14 mouse cellular contexts compared by ENCODE assay signal in the genomic region with DNA sequence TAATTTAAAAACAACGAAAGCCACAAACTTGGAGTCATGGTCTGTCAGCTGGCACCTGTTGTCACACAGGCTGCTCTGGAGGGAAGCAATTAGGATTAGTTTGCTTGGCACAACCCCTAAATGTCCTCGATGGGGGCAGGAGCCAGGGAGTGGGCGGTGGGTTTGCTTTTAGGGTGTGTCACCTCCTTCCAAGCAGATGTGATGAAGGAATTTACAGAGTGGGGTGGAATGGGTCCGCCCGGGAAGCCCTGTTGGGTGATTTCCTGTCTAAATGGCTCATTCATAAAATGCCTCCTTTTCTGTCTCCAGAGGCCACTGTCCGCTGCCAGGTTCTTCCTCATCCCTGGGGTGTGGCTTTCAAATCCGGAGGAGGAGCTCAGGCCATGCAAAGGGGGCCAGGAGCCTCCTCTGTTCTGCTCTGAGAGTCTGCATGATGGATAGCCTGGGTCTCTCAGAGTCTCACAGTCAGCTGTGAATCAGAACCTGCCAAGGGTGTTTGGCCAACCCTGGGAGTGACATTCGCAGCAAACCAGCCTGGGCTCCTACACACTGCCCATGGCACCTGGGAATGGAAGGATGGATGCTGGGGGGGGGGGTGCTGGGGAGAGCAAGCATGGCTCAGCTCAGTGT. TPM values are rescaled to one million over a fixed set of nuclear protein-coding genes. Genes with fewer than 3 reads are reported as not detected.
DNase-seq lines count a peak whose midpoint lies in the region; ATAC-seq and TF ChIP-seq lines count a peak whose summit lies in the region.
"Had no signal": no experiment of that assay in that cellular context is flagged by ENCODE, and none has a peak within 500 bp of the region (broad histone marks: within the 10 kb centered on the region; RNA-seq: fewer than 3 reads in every experiment).

No protein-coding gene starts in this region.

- peaks cover 5% of the 10 kb centered on the region; the same call in 1 of the 2 replicates for H3K9me3 ChIP-seq in heart, embryonic 16.5 days (replicated peaks; ENCODE audit: control insufficient read depth, low read length)
- H3K9me3 ChIP-seq in forebrain, embryonic 13.5 days (replicated peaks) = peaks cover 7% of the 10 kb centered on the region; the same call in 1 of the 2 replicates
- H3K9me3 ChIP-seq: intestine, embryonic 15.5 days; lung, embryonic 15.5 days had no signal

- peak overlapping the region; percentile 7 for H3ac ChIP-seq in C2C12 (ENCODE audit: control insufficient read depth, insufficient read length, low read depth)

- no peak overlapping the region for H3K27ac ChIP-seq in kidney, adult 2 months (ENCODE audit: insufficient read depth, low read depth, low read length)
- H3K27ac ChIP-seq in heart, embryonic 16.5 days (ENCODE audit: low read length) = peak overlapping the region; percentile 95
- H3K27ac ChIP-seq in forebrain, embryonic 13.5 days = no peak overlapping the region
- H3K27ac ChIP-seq: hindbrain, embryonic 10.5 days; intestine, embryonic 15.5 days; limb, embryonic 13.5 days; lung, embryonic 15.5 days; midbrain, embryonic 10.5 days had no signal

- no peak overlapping the region for H3K4me3 ChIP-seq in kidney, adult 2 months (ENCODE audit: insufficient read depth, low read depth, low read length)
- H3K4me3 ChIP-seq in C2C12 (ENCODE audit: insufficient read depth, poor library complexity, severe bottlenecking) = no peak overlapping the region
- H3K4me3 ChIP-seq in heart, embryonic 16.5 days (ENCODE audit: low read length) = no peak overlapping the region
- H3K4me3 ChIP-seq in forebrain, embryonic 13.5 days = no peak overlapping the region
- H3K4me3 ChIP-seq: hindbrain, embryonic 10.5 days; intestine, embryonic 15.5 days; limb, embryonic 13.5 days; lung, embryonic 15.5 days; midbrain, embryonic 10.5 days had no signal

- peak overlapping the region; percentile 0; the same call in 1 of the 2 replicates for H3K4me2 ChIP-seq in heart, embryonic 16.5 days (ENCODE audit: low read depth, low read length)
- H3K4me2 ChIP-seq in forebrain, embryonic 13.5 days = no peak overlapping the region
- H3K4me2 ChIP-seq: intestine, embryonic 15.5 days; limb, embryonic 13.5 days; lung, embryonic 15.5 days had no signal

- no peak for ATAC-seq in heart, embryonic 16.5 days (replicated peaks; ENCODE audit: extremely low read depth, insufficient read depth, low FRiP score)
- ATAC-seq in cerebellum, adult (ENCODE audit: insufficient number of reproducible peaks, low FRiP score, low TSS enrichment) = no peak
- no peak for ATAC-seq in forebrain, embryonic 13.5 days
- ATAC-seq: intestine, embryonic 15.5 days had no signal

- H3K9ac ChIP-seq in heart, embryonic 16.5 days (ENCODE audit: low read length) = peak overlapping the region; percentile 56
- no peak overlapping the region for H3K9ac ChIP-seq in forebrain, embryonic 13.5 days
- H3K9ac ChIP-seq: intestine, embryonic 15.5 days; limb, embryonic 13.5 days; lung, embryonic 15.5 days had no signal

- H3K79me2 ChIP-seq in C2C12 (ENCODE audit: control insufficient read depth, insufficient read depth) = no peaks in the 10 kb centered on the region

- no peaks in the 10 kb centered on the region for H3K27me3 ChIP-seq in kidney, adult 2 months (replicated peaks; ENCODE audit: control insufficient read depth, insufficient read depth, low read length)
- H3K27me3 ChIP-seq in C2C12 (ENCODE audit: control insufficient read depth, insufficient read depth, insufficient read length) = no peaks in the 10 kb centered on the region
- H3K27me3 ChIP-seq in heart, embryonic 16.5 days (ENCODE audit: control insufficient read depth, insufficient read depth, low read length) = no peaks in the 10 kb centered on the region
- no peaks in the 10 kb centered on the region for H3K27me3 ChIP-seq in forebrain, embryonic 13.5 days
- H3K27me3 ChIP-seq: intestine, embryonic 15.5 days; lung, embryonic 15.5 days had no signal

- DNase-seq in kidney, adult 2 months = peak; percentile 12
- no peak for DNase-seq in kidney, adult 18-20 months
- peak; percentile 93 for DNase-seq in R1 (ENCODE audit: low read depth, low spot score)
- no peak for DNase-seq in urinary bladder, postnatal 4 days (ENCODE audit: low spot score in 2 of 2)
- DNase-seq: adrenal gland, postnatal 25 days had no signal

- no peak for TF ChIP-seq POLR2A in kidney, adult 2 months (IDR thresholded peaks at IDR 0.05; ENCODE audit: low read depth, low read length)

- no peaks in the 10 kb centered on the region for H3K79me3 ChIP-seq in C2C12 (ENCODE audit: low read depth)

- 18% methylated on average over 8 of the region's 8 CpGs for WGBS in kidney, adult 2 months
- 16% methylated on average over 8 of the region's 8 CpGs for WGBS in heart, embryonic 16.5 days
- WGBS in forebrain, embryonic 13.5 days = 60% methylated on average over 8 of the region's 8 CpGs

- no peaks in the 10 kb centered on the region for H3K36me3 ChIP-seq in kidney, adult 2 months (ENCODE audit: control insufficient read depth, insufficient read depth, low read length)
- H3K36me3 ChIP-seq in C2C12 (ENCODE audit: control insufficient read depth, insufficient read depth) = no peaks in the 10 kb centered on the region
- peaks cover 3% of the 10 kb centered on the region; the same call in 1 of the 2 replicates for H3K36me3 ChIP-seq in heart, embryonic 16.5 days (ENCODE audit: control insufficient read depth, insufficient read depth)
- H3K36me3 ChIP-seq in forebrain, embryonic 13.5 days (ENCODE audit: poor library complexity, severe bottlenecking) = no peaks in the 10 kb centered on the region
- H3K36me3 ChIP-seq: hindbrain, embryonic 10.5 days; intestine, embryonic 15.5 days; limb, embryonic 13.5 days; lung, embryonic 15.5 days; midbrain, embryonic 10.5 days had no signal

- TF ChIP-seq CTCF in kidney, adult 2 months (conservative IDR thresholded peaks at IDR 0.05; ENCODE audit: insufficient read depth, insufficient read length, low read depth, low read length) = no peak
- TF ChIP-seq CTCF in C2C12 (IDR thresholded peaks at IDR 0.05; ENCODE audit: control insufficient read depth, insufficient read depth, insufficient read length) = no peak

- H3K4me1 ChIP-seq in kidney, adult 2 months (ENCODE audit: control insufficient read depth, insufficient read depth, low read length) = no peaks in the 10 kb centered on the region
- peaks cover 64% of the 10 kb centered on the region for H3K4me1 ChIP-seq in heart, embryonic 16.5 days (ENCODE audit: control insufficient read depth, insufficient read depth, low read length)
- no peaks in the 10 kb centered on the region for H3K4me1 ChIP-seq in forebrain, embryonic 13.5 days
- H3K4me1 ChIP-seq: intestine, embryonic 15.5 days; midbrain, embryonic 10.5 days had no signal

TF ChIP-seq in C2C12, 6 proteins besides CTCF, POLR2A, EP300 and RAD21:
- TF ChIP-seq MAX (IDR thresholded peaks at IDR 0.05) (no peak), MYOD1 (IDR thresholded peaks at IDR 0.05; ENCODE audit: control insufficient read depth, insufficient read length, low read depth) (peak; percentile 84), CEBPB (IDR thresholded peaks at IDR 0.05; ENCODE audit: low read depth) (no peak), FOSL1 (IDR thresholded peaks at IDR 0.05; ENCODE audit: insufficient read depth, low read length, poor library complexity, severe bottlenecking) (no peak), MYOG (IDR thresholded peaks at IDR 0.05; ENCODE audit: control insufficient read depth, extremely low read depth, insufficient read length) (no peak)
TF ChIP-seq in C2C12: peak in this region for 1.

RNA-seq across cellular contexts. Expression of a gene that starts 34.3 kb away (rescaled TPM):
- polyA plus RNA-seq in kidney, adult 2 months (2012; rRNA removed) = 4.3 and 4.5 TPM in 2 replicates
- 23.1 TPM for polyA plus RNA-seq in C2C12 (2012; fragmentation: generic; extraction: Trizol)
- polyA plus RNA-seq in heart, embryonic 16.5 days (2015; fragmentation: Nextera tagmentation; extraction: Ambion mirVana) = 48.1 and 50.7 TPM in 2 replicates
- polyA plus RNA-seq in forebrain, embryonic 13.5 days (2015; fragmentation: Nextera tagmentation; extraction: Ambion mirVana) = 5.8 and 7.9 TPM in 2 replicates

Comparison
In these comparisons a context has a peak if more than half of its experiments do, and no peak if none do; other contexts are left out.
1. DNase-seq: peak in kidney, adult 2 months (single experiment) and R1 (single experiment); none in kidney, adult 18-20 months (single experiment) and urinary bladder, postnatal 4 days (0 of 2).